Mouse (Mus musculus) B cell, adult 62 days (primary cell): ENCODE results near the gene Ifitm3. TPM values are rescaled to one million over a fixed set of nuclear protein-coding genes. Genes with fewer than 3 reads are reported as not detected.

Source experiments
- total RNA-seq: library from RNA; stranded (reverse); gene quantifications from 4 replicates; pipeline ENCODE4 v1.2.4, GENCODE M21; 2023

The Ifitm3 gene
- total RNA-seq: 3.2 to 7.5 TPM (median 4.5 TPM) in 4 replicates

DNA sequence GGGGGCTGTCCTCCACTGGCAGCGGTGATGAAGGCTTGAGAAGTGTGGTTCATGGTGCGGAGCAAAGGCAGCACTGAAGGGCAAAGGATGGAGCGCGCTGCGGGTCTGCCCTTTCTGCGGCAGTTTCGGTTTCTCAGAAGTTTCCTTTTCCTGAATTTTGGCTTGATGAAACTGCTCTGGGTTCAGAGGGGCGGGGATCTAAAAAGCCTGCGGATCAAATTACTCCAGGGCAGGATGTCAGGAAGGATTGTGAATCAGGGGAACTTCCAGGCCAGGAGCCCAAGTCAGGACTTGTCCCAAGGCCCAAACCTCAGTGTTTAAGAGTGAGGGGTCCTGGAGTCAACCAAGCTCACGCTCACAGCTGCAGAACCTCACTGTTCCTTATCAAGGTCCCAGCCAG, at the start of gene Ifitm3:
Ifitm3 (minus strand) TSS at position 178 of the 400 bp plus-strand sequence.

DNA sequence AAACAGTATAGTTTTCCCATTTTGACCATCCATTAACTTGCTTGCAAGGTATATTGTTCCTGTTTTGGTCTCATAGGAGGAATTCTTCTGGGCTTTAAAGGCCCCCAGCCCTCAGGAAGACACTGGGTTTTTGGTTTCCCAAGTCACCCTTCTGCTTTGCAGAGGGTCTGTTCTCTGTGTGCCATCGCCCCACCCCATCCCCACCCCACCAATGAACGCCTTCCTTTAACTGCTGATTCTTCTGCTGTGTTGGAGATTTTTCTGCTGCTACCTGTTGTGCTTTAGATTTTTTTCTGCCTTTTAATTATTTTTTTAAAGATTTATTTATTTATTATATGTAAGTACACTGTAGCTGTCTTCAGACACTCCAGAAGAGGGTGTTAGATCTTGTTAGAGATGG, 18.3 kb upstream of the Ifitm3 start, which contains the start of gene Gm17387:
Gm17387 (plus strand) TSS at position 301 of the 400 bp plus-strand sequence.

DNA sequence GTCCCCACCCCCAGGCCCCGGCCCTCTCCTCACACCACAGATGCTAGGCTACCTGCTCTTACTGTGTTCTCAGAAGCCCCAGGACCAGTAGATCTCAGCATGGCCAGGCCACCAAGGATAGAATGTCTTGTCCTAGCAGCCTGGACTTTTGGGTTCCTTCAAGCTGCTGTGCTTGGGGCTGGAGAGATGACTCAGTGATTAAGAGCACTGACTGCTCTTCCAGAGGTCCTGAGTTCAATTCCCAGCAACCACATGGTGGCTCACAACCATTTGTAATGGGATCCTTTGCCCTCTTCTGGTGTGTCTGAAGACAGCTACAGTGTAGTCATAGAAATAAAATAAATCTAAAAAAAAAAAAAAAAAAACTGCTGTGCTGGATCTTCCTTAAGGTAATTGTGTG, 7.3 kb upstream of the Ifitm3 start, which contains the start of gene Ifitm6:
Ifitm6 (minus strand) TSS at position 101 of the 400 bp plus-strand sequence.

DNA sequence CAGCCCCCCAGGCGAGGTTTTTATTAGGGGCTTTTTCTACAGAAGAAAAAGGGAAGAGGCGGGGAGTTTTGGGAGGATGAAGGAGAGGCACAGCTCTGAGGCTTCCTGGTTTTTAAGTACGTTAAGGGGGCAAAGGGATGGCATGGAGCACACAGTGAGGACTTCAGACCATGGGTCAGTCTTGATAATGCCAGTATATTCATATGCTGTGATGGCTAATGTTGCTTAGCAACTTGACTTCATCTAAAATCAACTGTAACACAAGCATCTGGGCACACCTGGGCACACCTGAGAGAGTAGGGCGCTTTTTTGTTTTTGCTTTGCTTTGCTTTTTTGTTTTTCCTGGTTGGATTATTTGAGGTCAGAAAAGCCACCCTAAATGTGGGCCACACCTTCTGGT, 43.6 kb downstream of the Ifitm3 start, which contains the start of gene Ifitm1:
Ifitm1 (plus strand) TSS at position 301 of the 400 bp plus-strand sequence.

Other genes with a start within 250 kb of the Ifitm3 start
- gene Cyp2e1, start 247.0 kb downstream of the Ifitm3 start, total RNA-seq: not detected in 4 replicates
- gene Syce1, start 222.9 kb downstream of the Ifitm3 start, total RNA-seq: not detected in 4 replicates
- gene Zfp941, start 188.6 kb downstream of the Ifitm3 start, total RNA-seq: not detected in 4 replicates
- gene Urah, start 175.8 kb downstream of the Ifitm3 start, total RNA-seq: not detected in 4 replicates
- gene Scgb1c1, start 165.2 kb downstream of the Ifitm3 start, total RNA-seq: not detected in 4 replicates
- gene Odf3, start 163.0 kb downstream of the Ifitm3 start, total RNA-seq: not detected in 4 replicates
- gene Gm45785, start 154.4 kb downstream of the Ifitm3 start, total RNA-seq: not detected in 4 replicates
- gene Ric8a, start 153.8 kb downstream of the Ifitm3 start, total RNA-seq: 93.4 to 117 TPM (median 99.1 TPM) in 4 replicates
- 18.9 to 23.9 TPM (median 22.0 TPM) in 4 replicates for gene Bet1l, start 153.2 kb downstream of the Ifitm3 start, total RNA-seq
- 76.1 to 84.1 TPM (median 77.2 TPM) in 4 replicates for gene Psmd13, start 128.8 kb downstream of the Ifitm3 start, total RNA-seq
- gene Sirt3, start 128.5 kb downstream of the Ifitm3 start, total RNA-seq: 7.3 to 10.8 TPM (median 8.6 TPM) in 4 replicates
- gene Cox8b, start 110.3 kb downstream of the Ifitm3 start, total RNA-seq: not detected in 4 replicates
- not detected in 4 replicates for gene Nlrp6, start 89.9 kb downstream of the Ifitm3 start, total RNA-seq
- gene Pgghg, start 69.4 kb downstream of the Ifitm3 start, total RNA-seq: 15.9 to 23.8 TPM (median 18.4 TPM) in 4 replicates
- gene Ifitm5, start 60.5 kb downstream of the Ifitm3 start, total RNA-seq: not detected in 4 replicates
- gene Gm45717, start 54.8 kb downstream of the Ifitm3 start, total RNA-seq: not detected in 4 replicates
- gene Ifitm2, start 54.8 kb downstream of the Ifitm3 start, total RNA-seq: 10.4 to 16.2 TPM (median 12.9 TPM) in 4 replicates
- 1.2 TPM in 1 of 4 replicates, not detected in the others for gene Ifitm1, start 43.5 kb downstream of the Ifitm3 start, total RNA-seq
- 1.6 to 1.9 TPM in 2 of 4 replicates, not detected in the others for gene Ifitm6, start 7.2 kb upstream of the Ifitm3 start, total RNA-seq
- gene Gm17387, start 18.4 kb upstream of the Ifitm3 start, total RNA-seq: not detected in 4 replicates
- gene B4galnt4, start 50.3 kb upstream of the Ifitm3 start, total RNA-seq: not detected in 4 replicates
- gene Pkp3, start 67.4 kb upstream of the Ifitm3 start, total RNA-seq: 21.8 to 29.7 TPM (median 25.9 TPM) in 4 replicates
- 32.1 to 49.7 TPM (median 39.6 TPM) in 4 replicates for gene Sigirr, start 89.8 kb upstream of the Ifitm3 start, total RNA-seq
- gene Ano9, start 107.0 kb upstream of the Ifitm3 start, total RNA-seq: not detected in 4 replicates
- 8.0 to 9.8 TPM (median 9.4 TPM) in 4 replicates for gene Ptdss2, start 111.6 kb upstream of the Ifitm3 start, total RNA-seq
- gene Rnh1, start 162.1 kb upstream of the Ifitm3 start, total RNA-seq: 61.9 to 82.6 TPM (median 69.3 TPM) in 4 replicates
- 23.0 to 30.6 TPM (median 27.5 TPM) in 4 replicates for gene Hras, start 183.2 kb upstream of the Ifitm3 start, total RNA-seq
- 6.4 to 9.6 TPM (median 7.2 TPM) in 4 replicates for gene Lrrc56, start 183.4 kb upstream of the Ifitm3 start, total RNA-seq
- gene Lmntd2, start 203.3 kb upstream of the Ifitm3 start, total RNA-seq: 3.9 to 5.0 TPM (median 4.8 TPM) in 4 replicates
- gene Rassf7, start 205.1 kb upstream of the Ifitm3 start, total RNA-seq: 8.9 to 16.1 TPM (median 13.3 TPM) in 4 replicates
- 147 to 159 TPM (median 152 TPM) in 4 replicates for gene Phrf1, start 218.0 kb upstream of the Ifitm3 start, total RNA-seq